Mouse (Mus musculus): ENCODE measurements around the gene Ttyh2. TPM values are rescaled to one million over a fixed set of nuclear protein-coding genes. Genes with fewer than 3 reads are reported as not detected.
"Not testable (repeated sequence)": the region's sequence is repeated elsewhere in the genome, so short reads cannot be mapped to it uniquely, and the experiment has no call there.

Gene Ttyh2
- polyA plus RNA-seq, 1 experiment from 2014 or later = 31.6 TPM

GRCm38 (mm10) chr11:114673719-114674050 is 1.5 kb upstream of the Ttyh2 start:
- H3K4me1 ChIP-seq (ENCODE audit: control insufficient read depth, insufficient read depth, low read depth, low read length) = peaks cover 37% of the 10 kb centered on the region
- no peak overlapping the region for H3K4me3 ChIP-seq (ENCODE audit: low read length)
- H3K9ac ChIP-seq (ENCODE audit: low read depth, low read length) = no peak overlapping the region
- H3K27me3 ChIP-seq (replicated peaks; ENCODE audit: control insufficient read depth, insufficient read depth, low read length) = peaks cover 10% of the 10 kb centered on the region
- no peak overlapping the region for H3K4me2 ChIP-seq (ENCODE audit: low read length)
- no peaks in the 10 kb centered on the region for H3K9me3 ChIP-seq (ENCODE audit: control insufficient read depth, low read length)
- no peak for ATAC-seq
- H3K27ac ChIP-seq (ENCODE audit: low read depth, low read length) = no peak overlapping the region
- WGBS = 73% methylated on average over 2 of the region's 2 CpGs
- H3K36me3 ChIP-seq (ENCODE audit: control insufficient read depth, insufficient read depth, low read length) = peaks cover 25% of the 10 kb centered on the region

GRCm38 (mm10) chr11:114674180-114674579 is 1.1 kb upstream of the Ttyh2 start:
- Histone ChIP-seq H3K4me3 (ENCODE audit: low read length) (no peak overlapping the region), H3K36me3 (ENCODE audit: control insufficient read depth, insufficient read depth, low read length) (peaks cover 25% of the 10 kb centered on the region), H3K4me1 (ENCODE audit: control insufficient read depth, insufficient read depth, low read depth, low read length) (peaks cover 38% of the 10 kb centered on the region), H3K9ac (ENCODE audit: low read depth, low read length) (no peak overlapping the region), H3K9me3 (ENCODE audit: control insufficient read depth, low read length) (no peaks in the 10 kb centered on the region), H3K27me3 (replicated peaks; ENCODE audit: control insufficient read depth, insufficient read depth, low read length) (peaks cover 10% of the 10 kb centered on the region), H3K4me2 (ENCODE audit: low read length) (no peak overlapping the region), H3K27ac (ENCODE audit: low read depth, low read length) (no peak overlapping the region)
- 52% methylated on average over 8 of the region's 8 CpGs for WGBS
- ATAC-seq = no peak

- WGBS = 95% methylated on average over 2 of the region's 3 CpGs
- peak overlapping the region; percentile 89 for H3K4me2 ChIP-seq (ENCODE audit: low read length)
- not testable (repeated sequence) for ATAC-seq; H3K27me3 ChIP-seq (replicated peaks; ENCODE audit: control insufficient read depth, insufficient read depth, low read length); H3K27ac ChIP-seq (ENCODE audit: low read depth, low read length); H3K4me3 ChIP-seq (ENCODE audit: low read length); H3K9ac ChIP-seq (ENCODE audit: low read depth, low read length); H3K9me3 ChIP-seq (ENCODE audit: control insufficient read depth, low read length)
- H3K36me3 ChIP-seq (ENCODE audit: control insufficient read depth, insufficient read depth, low read length) = peaks cover 25% of the 10 kb centered on the region
- H3K4me1 ChIP-seq (ENCODE audit: control insufficient read depth, insufficient read depth, low read depth, low read length) = peaks cover 34% of the 10 kb centered on the region
Observed at GRCm38 (mm10) chr11:114674796-114675195, 435 bp upstream of the Ttyh2 start.

GRCm38 (mm10) chr11:114675826-114676401 is 683 bp downstream of the Ttyh2 start:
- 4% methylated on average over 27 of the region's 27 CpGs for WGBS
- peak overlapping the region; percentile 89 for H3K4me2 ChIP-seq (ENCODE audit: low read length)
- peaks cover 23% of the 10 kb centered on the region for H3K36me3 ChIP-seq (ENCODE audit: control insufficient read depth, insufficient read depth, low read length)
- H3K27ac ChIP-seq (ENCODE audit: low read depth, low read length) = peak overlapping the region; percentile 78
- H3K4me1 ChIP-seq (ENCODE audit: control insufficient read depth, insufficient read depth, low read depth, low read length) = peaks cover 25% of the 10 kb centered on the region
- peaks cover 10% of the 10 kb centered on the region for H3K27me3 ChIP-seq (replicated peaks; ENCODE audit: control insufficient read depth, insufficient read depth, low read length)
- H3K4me3 ChIP-seq (ENCODE audit: low read length) = peak overlapping the region; percentile 58
- H3K9ac ChIP-seq (ENCODE audit: low read depth, low read length) = peak overlapping the region; percentile 76
- no peaks in the 10 kb centered on the region for H3K9me3 ChIP-seq (ENCODE audit: control insufficient read depth, low read length)
- ATAC-seq = 0 out of 2 replicates have a peak, but pooled peaks have one; percentile 12

GRCm38 (mm10) chr11:114676431-114676830 is 1.2 kb downstream of the Ttyh2 start:
- H3K27ac ChIP-seq (ENCODE audit: low read depth, low read length) = peak overlapping the region; percentile 78
- peaks cover 18% of the 10 kb centered on the region for H3K36me3 ChIP-seq (ENCODE audit: control insufficient read depth, insufficient read depth, low read length)
- peak overlapping the region; percentile 76 for H3K9ac ChIP-seq (ENCODE audit: low read depth, low read length)
- WGBS = 7% methylated on average over 14 of the region's 14 CpGs
- H3K4me1 ChIP-seq (ENCODE audit: control insufficient read depth, insufficient read depth, low read depth, low read length) = peaks cover 23% of the 10 kb centered on the region
- peaks cover 10% of the 10 kb centered on the region for H3K27me3 ChIP-seq (replicated peaks; ENCODE audit: control insufficient read depth, insufficient read depth, low read length)
- ATAC-seq = no peak
- no peaks in the 10 kb centered on the region for H3K9me3 ChIP-seq (ENCODE audit: control insufficient read depth, low read length)
- peak overlapping the region; percentile 89 for H3K4me2 ChIP-seq (ENCODE audit: low read length)
- peak overlapping the region; percentile 58 for H3K4me3 ChIP-seq (ENCODE audit: low read length)

GRCm38 (mm10) chr11:114676896-114677530 is 1.8 kb downstream of the Ttyh2 start:
- Histone ChIP-seq H3K27ac (ENCODE audit: low read depth, low read length) (no peak overlapping the region; the same call in 1 of the 2 replicates), H3K9ac (ENCODE audit: low read depth, low read length) (peak overlapping the region; percentile 11; the same call in 1 of the 2 replicates), H3K27me3 (replicated peaks; ENCODE audit: control insufficient read depth, insufficient read depth, low read length) (peaks cover 10% of the 10 kb centered on the region), H3K36me3 (ENCODE audit: control insufficient read depth, insufficient read depth, low read length) (peaks cover 12% of the 10 kb centered on the region), H3K4me3 (ENCODE audit: low read length) (peak overlapping the region; percentile 58), H3K9me3 (ENCODE audit: control insufficient read depth, low read length) (no peaks in the 10 kb centered on the region), H3K4me1 (ENCODE audit: control insufficient read depth, insufficient read depth, low read depth, low read length) (peaks cover 23% of the 10 kb centered on the region), H3K4me2 (ENCODE audit: low read length) (peak overlapping the region; percentile 89)
- ATAC-seq = no peak
- WGBS = 40% methylated on average over 9 of the region's 9 CpGs

- ATAC-seq = no peak
- H3K4me3 ChIP-seq (ENCODE audit: low read length) = no peak overlapping the region
- H3K4me2 ChIP-seq (ENCODE audit: low read length) = no peak overlapping the region
- H3K27me3 ChIP-seq (replicated peaks; ENCODE audit: control insufficient read depth, insufficient read depth, low read length) = peaks cover 10% of the 10 kb centered on the region
- H3K36me3 ChIP-seq (ENCODE audit: control insufficient read depth, insufficient read depth, low read length) = no peaks in the 10 kb centered on the region
- H3K9ac ChIP-seq (ENCODE audit: low read depth, low read length) = no peak overlapping the region
- 0 out of 2 replicates have a peak overlapping the region, but pooled peaks have one; percentile 9 for H3K27ac ChIP-seq (ENCODE audit: low read depth, low read length)
- H3K4me1 ChIP-seq (ENCODE audit: control insufficient read depth, insufficient read depth, low read depth, low read length) = peaks cover 25% of the 10 kb centered on the region
- H3K9me3 ChIP-seq (ENCODE audit: control insufficient read depth, low read length) = no peaks in the 10 kb centered on the region
- WGBS = 69% methylated on average over 8 of the region's 8 CpGs
Observed at GRCm38 (mm10) chr11:114679582-114679981, 4.4 kb downstream of the Ttyh2 start.

- WGBS = 54% methylated on average over 10 of the region's 10 CpGs
- H3K4me3 ChIP-seq (ENCODE audit: low read length) = no peak overlapping the region
- H3K4me1 ChIP-seq (ENCODE audit: control insufficient read depth, insufficient read depth, low read depth, low read length) = peaks cover 24% of the 10 kb centered on the region
Observed at GRCm38 (mm10) chr11:114680291-114680690, 5.1 kb downstream of the Ttyh2 start.

GRCm38 (mm10) chr11:114681054-114681453 is 5.8 kb downstream of the Ttyh2 start:
- H3K4me2 ChIP-seq (ENCODE audit: low read length) = no peak overlapping the region
- no peak for ATAC-seq
- no peak overlapping the region for H3K4me3 ChIP-seq (ENCODE audit: low read length)
- H3K27me3 ChIP-seq (replicated peaks; ENCODE audit: control insufficient read depth, insufficient read depth, low read length) = peaks cover 6% of the 10 kb centered on the region; the same call in 1 of the 2 replicates
- H3K4me1 ChIP-seq (ENCODE audit: control insufficient read depth, insufficient read depth, low read depth, low read length) = peaks cover 16% of the 10 kb centered on the region
- H3K9me3 ChIP-seq (ENCODE audit: control insufficient read depth, low read length) = no peaks in the 10 kb centered on the region
- H3K9ac ChIP-seq (ENCODE audit: low read depth, low read length) = no peak overlapping the region
- no peaks in the 10 kb centered on the region for H3K36me3 ChIP-seq (ENCODE audit: control insufficient read depth, insufficient read depth, low read length)
- 62% methylated on average over 5 of the region's 5 CpGs for WGBS
- no peak overlapping the region for H3K27ac ChIP-seq (ENCODE audit: low read depth, low read length)

More at GRCm38 (mm10) chr11:114680291-114680690, 5.1 kb downstream of the Ttyh2 start:
- Histone ChIP-seq H3K27ac (ENCODE audit: low read depth, low read length) (no peak overlapping the region), H3K4me2 (ENCODE audit: low read length) (no peak overlapping the region), H3K36me3 (ENCODE audit: control insufficient read depth, insufficient read depth, low read length) (no peaks in the 10 kb centered on the region), H3K9ac (ENCODE audit: low read depth, low read length) (no peak overlapping the region), H3K27me3 (replicated peaks; ENCODE audit: control insufficient read depth, insufficient read depth, low read length) (peaks cover 10% of the 10 kb centered on the region; the same call in 1 of the 2 replicates), H3K9me3 (ENCODE audit: control insufficient read depth, low read length) (no peaks in the 10 kb centered on the region)
- no peak for ATAC-seq
